Mouse (Mus musculus): ENCODE data around the gene Sntb2.

Sntb2 gene

DNA sequence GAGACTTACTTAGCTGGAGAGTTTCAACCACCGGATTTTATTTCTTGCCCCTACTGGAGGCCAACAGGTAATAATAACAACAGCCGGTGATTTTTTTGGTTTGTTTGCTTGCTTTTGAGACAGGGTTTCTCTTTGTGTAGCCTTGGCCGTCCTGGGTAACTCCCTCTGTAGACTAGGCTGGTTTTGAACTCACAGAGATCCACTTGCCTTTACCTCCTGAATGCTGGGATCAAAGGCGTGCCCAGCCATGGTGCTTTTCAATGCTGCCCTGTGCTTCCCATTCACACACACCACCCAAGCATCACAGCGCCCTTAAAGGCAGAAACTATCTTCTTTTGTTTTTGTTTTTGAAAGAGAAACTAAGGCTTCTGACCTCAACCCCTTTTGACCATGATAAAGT is 5.6 kb upstream of the Sntb2 start:
- WGBS = 73% methylated on average over 5 of the region's 5 CpGs

DNA sequence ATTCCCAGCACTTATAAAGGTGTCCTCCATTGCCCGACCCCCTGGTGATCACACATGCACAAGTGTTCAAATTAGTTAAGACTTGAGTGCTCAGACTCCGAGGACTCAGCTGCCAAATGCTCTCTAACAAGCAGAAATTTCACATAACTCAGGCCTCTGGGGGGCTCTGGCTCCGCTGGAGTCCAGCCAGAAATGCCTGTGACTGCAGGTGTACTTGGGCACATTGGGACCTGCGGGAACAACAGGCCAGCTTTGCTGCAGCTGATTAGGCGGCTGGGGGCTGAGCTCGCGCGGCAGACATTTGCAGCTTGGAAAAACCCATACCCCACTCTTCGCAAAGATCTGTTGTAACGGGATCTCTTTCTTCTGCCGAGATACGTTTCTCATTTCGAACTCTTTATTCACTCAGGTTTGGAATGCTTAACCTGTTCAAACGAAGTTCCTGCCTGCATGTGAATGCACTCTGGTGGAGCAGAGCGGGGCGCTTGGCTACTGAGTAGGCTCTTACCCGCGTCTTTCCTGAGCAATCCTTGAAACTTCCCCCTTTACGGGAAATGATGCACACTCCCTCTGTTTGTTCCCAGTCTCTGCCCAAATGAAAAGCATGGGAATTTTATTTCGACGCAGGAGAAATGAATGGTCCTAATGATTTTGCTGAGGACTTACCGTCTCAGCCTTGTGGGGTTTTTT is 3.0 kb upstream of the Sntb2 start:
- 18% methylated on average over 22 of the region's 22 CpGs for WGBS

DNA sequence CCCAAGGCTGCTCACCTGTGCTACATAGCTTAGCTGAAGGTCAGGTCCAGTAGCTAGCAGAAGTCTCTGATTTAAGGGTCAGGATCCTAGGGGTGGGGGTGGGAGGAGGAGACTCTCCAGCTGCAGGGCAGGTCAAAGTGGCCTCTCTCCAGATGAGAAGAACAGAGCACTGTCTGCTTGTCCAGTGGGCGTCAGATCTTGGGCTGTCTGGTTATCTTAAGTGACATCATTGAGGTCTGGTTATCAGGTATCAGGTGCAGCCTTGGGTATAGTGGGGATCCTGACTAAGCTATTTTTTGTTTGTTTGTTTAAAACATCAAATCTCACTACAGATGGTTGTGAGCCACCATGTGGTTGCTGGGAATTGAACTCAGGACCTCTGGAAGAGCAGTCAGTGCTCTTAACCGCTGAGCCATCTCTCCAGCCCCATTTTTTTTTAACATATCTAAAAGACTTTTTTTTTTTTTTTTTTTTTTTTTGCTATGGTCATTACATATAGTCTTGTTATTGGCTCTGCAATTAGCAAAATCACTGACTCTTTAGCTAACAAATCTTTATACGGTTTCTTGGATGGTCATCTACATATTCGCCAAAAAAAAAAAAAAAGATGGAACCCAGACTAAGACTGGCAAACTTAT is 1.9 kb upstream of the Sntb2 start:
- WGBS = 88% methylated on average over 4 of the region's 4 CpGs

DNA sequence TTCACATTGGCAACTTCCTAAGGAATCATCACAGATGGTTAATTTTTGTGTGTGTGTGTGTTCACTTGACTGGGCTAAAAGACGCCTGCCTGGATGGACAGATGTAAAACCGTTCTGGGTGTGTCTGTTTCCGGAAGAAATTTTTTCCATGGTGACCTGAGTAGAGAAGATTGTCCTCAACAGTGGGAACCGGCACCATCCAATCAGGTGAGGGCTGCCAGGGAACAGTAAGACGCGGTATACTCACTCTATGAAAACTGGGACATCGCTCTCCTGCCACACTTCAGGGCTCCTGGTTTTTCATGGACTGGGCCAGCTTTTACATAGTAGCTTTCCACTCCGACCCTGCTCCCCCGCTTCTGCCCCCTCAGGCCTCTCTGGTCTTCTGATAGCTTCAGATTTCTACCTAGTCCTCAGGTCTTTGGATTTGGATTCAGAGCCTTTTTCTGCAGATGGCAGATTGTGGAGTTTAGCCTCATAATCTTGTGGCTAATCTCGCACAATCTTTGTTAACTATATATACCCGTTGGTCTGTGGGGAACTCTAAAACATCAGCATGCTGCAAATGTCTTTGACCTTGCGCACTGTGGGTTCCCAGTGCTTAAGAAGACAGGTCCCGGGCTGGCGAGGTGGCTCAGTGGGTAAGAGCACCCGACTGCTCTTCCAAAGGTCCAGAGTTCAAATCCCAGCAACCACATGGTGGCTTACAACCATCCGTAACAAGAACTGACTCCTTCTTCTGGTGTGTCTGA is 1.1 kb upstream of the Sntb2 start:
- 87% methylated on average over 16 of the region's 16 CpGs for whole genome bisulfite sequencing

DNA sequence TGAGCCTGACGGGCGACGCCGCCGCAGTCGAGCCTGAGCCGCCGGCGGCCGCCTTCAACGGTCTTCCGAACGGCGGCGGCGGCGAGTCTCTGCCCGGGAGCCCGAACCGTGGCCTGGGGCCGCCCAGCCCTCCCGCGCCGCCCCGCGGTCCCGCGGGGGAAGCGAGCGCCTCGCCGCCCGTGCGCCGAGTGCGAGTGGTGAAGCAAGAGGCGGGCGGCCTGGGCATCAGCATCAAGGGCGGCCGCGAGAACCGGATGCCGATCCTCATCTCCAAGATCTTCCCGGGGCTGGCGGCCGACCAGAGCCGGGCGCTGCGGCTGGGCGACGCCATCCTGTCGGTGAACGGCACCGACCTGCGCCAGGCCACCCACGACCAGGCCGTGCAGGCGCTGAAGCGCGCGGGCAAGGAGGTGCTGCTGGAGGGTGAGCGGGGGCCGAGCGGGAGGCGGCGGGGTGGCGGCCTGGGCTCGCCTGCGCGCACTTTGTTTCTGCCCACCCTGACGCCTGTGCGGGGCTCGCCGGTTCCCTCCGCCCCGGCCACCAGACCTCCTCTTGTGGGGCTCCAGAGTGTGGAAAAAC is 438 bp downstream of the Sntb2 start:
- under 1% methylated on average over 74 of the region's 76 CpGs for WGBS

DNA sequence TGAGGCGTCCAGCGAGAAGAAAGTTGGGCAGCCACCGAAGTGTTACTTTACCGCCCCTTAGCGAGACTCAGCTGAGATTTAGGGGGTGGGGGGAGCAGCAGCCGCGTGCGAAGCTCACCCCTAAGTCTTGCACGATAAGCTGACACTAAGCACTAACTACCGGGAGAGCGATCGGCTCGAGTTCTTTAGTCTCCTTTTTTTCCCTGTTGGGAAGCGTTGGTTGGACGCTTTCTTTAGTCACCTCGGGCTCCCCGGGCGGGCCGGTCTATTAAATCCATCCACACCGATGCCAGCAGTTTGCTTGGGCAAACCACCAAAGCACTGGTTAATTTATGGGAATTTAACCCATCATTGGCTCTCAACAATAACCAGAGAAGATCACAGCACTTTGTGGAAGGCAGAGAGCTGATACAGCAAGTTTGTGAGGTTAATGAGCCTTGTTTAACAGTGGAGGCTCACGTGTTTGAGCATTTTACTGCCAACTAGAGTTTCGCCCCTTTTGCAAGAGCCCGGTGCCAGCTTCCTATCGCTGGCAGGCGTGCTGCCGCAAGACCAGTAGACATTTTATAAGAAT is 1.0 kb downstream of the Sntb2 start:
- 1% methylated on average over 26 of the region's 26 CpGs for WGBS

DNA sequence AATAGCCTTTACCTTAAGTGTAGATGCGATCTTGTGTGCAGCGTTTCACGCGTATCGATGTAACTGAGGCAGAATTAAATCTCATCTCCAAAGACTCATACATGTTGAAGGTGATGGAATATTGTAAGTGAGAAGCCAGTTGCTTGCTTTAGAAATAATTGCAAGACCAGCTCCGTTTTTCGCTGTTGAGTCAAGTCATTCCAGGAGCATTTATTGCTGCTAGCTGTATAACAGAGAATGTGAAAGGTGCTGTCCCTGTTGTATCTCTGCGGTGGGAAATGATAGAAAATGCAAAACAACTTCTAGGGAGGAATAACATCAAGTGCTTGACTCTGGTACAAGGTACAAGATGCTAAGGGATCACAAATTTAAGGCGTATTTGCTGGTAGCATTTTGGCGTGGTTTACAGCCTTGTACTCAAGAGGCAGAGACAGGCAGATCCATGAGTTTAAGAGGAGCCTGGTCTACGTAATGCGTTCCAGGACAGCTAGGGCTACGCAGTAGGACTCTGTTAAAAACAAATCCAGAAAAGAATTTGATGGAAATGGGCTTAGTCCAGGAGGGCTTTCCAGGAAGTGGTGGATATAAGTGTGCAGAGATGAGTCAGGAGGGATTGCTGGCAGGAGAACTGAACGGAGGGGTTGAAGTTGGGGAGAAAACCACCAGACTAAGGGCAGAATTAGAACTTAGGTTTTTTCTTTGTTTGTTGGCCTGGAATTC is 1.7 kb downstream of the Sntb2 start:
- 25% methylated on average over 14 of the region's 14 CpGs for WGBS

DNA sequence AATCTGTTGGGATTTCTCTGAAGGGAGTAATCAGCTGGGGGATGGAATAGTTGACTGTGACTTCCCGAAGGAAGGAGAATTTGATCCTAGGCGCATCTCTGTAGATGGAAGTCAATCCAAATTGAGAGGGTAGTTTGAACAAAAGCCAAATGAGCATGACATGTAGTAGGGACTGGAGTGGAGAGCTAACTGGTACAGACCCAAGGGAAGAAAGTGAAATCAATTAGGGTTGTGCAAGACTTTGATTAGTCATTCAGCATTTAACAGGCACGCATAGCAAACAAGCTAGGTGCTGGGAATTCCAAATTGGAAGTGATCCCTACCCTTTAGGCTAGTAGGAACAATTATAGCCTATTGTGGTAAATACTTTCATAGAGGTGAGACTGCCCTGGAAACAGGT is 6.3 kb downstream of the Sntb2 start:
- WGBS = 92% methylated on average over 3 of the region's 3 CpGs

DNA sequence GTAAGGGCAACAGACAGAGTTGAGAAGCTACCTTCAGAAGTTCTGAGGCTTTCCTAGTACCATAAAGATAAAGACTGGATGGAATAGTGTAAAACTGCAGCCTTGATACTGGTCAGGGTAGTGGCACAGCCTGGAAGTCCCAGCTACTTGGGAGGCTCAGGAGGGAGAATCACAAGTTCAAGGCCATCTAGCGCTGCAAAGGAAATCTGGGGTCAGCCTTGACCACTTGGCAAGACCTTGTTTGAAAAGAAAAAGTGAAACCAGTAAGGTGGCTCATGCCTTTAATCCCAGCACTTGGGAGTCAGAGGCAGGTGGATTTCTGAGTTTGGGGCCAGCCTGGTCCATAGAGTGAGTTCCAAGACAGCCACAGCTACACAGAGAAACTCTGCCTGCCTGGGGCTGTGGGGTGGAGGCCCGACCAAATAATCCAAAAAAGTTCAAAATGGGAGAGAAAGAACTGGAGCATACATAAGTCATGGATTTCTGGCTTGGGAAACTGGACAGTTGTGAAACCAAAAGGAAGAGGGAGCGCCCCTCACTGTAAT is 8.4 kb downstream of the Sntb2 start:
- 82% methylated on average over 3 of the region's 3 CpGs for WGBS

DNA sequence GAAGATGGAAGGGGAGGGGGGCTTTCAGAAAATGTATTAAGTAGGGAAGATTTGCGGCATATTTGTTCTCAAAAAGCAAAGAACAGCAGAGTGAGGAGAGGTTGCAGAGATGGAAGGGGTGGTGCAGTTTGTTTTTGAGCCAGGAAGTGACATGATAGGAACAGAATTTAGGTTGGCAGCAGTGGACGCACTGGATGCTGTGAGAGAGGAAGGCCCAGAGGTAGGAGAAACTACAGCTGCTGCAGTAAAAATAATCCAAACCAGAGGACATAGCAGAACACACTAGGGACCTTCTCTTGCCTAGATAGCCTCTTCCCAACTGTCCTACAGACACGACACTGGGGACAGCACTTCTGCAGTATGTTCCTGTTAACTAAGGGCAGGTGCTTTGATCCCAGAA is 9.2 kb downstream of the Sntb2 start:
- 48% methylated on average over 3 of the region's 3 CpGs for WGBS

DNA sequence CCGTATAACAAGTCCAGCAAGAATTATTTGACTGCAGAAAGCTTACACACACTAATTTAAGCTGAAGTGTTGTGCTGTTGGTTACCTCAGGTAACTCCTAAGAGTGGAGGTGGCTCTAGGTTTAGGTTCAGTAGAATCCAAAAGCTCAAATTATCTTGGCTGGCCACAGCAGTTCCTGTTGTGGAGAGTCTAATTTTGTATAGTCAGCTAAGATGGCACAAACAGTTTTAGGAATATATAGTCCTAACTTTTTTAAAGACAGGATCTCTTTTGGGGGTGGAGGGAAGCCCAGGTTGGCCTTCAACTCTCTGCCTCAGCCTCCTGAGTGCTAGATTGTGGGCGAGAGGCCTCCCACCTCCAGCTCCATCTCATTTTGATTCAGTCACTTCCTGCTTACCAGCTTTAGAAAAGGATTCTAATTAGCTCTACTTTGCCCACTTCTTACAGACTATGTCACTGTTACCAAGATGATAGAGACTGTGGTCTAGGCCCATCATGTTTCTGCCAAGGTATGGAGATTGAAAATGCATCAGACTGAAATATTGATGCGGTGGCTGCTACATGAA is 13.2 kb downstream of the Sntb2 start:
- 43% methylated on average over 3 of the region's 3 CpGs for WGBS

DNA sequence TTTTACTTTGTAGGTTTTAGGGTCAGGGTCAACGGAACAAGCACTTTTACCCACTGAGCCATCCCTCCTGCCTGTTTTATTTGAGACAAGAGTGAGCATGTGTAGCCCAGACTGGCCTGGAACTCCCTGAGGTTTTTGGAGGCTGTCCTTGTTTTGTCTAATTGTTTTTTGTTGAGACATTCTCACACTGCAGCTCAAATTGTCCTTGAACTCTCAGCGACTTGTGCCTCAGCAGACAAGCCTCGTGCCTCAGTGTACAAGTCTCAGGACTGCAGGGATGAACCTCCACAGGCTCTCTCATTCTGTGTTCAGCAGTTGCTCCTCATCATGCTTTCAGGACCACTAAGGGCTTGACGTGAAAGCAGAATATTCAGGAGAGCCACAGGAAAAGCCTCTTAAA is 16.2 kb downstream of the Sntb2 start:
- WGBS = 72% methylated on average over 4 of the region's 4 CpGs

DNA sequence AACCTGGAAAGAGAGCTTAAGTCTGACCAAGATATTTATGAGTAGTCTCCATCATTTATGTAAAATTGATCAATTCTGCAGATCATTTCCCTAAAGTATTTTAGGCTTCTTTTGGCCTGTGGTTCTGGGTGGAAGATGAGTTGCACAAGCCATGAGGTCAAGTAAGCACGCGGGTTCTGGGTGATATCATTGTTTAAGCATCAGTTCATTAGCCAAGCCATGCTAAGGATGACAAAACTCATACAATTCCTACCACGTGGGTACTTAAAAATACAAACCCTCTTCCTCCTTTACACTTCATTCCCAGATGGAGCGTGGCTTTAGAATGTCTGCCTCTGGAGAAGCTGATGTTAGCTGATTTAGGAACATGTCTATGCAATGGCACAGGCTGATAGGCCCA is 18.0 kb downstream of the Sntb2 start:
- WGBS = 80% methylated on average over 4 of the region's 4 CpGs

DNA sequence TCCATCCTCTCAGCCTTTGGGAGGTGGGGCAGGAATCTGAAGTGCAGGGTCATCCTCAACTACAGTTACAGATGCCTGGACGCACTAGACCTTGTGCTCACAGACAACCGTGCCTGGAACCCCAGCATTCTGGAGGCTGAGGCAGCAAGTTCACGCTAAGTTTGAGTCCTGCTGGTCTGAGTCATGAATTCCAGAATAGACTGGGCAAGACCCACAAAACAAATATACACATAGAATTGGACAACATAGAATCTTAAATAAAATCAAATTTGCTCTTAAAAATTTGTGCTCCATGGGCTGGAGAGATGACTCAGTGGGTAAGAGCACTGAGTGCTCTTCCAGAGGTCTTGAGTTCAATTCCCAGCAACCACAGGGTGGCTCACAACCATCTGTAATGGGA is 21.5 kb downstream of the Sntb2 start:
- 74% methylated on average over 3 of the region's 3 CpGs for WGBS

DNA sequence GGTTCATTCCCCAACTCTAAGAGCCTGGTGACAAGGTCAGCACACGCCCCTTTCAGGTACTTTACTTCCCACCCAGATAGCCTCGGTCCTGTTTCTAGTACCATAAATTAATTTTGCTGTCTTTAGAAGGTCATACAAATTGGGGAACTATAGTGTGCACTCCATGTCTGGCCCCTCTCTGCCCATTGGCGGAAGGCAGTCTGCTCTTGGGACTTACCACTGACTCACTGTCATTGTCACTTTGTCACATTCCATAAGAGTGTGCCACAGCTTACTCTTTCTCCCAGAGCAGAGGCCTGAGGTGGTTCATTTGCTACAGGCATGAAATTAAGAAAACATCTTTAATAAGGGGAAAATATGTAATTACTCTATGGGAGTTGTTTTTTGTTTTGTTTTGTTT is 22.7 kb downstream of the Sntb2 start:
- 92% methylated on average over 3 of the region's 3 CpGs for WGBS

DNA sequence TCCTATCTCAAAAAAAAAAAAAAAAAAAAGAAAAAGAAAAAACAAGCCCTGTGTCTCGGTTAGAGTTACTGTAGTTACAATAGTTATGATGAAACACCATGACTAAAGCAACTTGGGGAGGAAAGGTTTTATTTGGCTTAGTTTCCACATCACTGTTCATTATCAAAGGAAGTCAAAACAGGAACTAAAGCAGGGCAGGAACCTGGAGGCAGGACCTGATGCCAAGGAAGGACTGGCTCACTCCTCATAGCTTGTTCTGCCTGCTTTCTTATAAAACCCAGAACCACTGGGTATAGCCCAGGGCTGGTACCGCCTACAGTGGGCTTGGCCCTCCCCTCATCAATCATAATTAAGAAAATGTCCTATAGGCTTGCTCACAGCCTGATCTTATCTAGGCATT is 24.1 kb downstream of the Sntb2 start:
- WGBS = 87% methylated on average over 2 of the region's 2 CpGs

DNA sequence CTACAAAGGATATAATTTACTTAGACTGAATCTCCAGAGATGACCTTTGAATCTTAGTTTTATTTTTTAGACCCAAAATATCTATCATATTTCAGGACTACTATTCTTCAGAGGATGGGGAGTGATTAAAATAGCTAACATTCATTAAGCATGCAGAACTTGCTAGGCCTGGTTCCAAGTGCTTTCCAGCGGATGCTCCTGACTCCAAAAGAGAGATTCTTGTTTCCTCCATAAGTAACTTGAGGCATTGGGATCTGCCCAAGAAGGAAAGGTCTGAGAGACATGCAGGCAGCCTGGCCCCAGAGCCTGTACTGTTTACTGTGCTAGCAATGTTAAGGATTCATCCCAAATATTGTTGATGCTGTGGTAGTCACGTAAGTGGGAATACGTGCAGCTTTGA is 26.8 kb downstream of the Sntb2 start:
- 40% methylated on average over 3 of the region's 3 CpGs for WGBS

DNA sequence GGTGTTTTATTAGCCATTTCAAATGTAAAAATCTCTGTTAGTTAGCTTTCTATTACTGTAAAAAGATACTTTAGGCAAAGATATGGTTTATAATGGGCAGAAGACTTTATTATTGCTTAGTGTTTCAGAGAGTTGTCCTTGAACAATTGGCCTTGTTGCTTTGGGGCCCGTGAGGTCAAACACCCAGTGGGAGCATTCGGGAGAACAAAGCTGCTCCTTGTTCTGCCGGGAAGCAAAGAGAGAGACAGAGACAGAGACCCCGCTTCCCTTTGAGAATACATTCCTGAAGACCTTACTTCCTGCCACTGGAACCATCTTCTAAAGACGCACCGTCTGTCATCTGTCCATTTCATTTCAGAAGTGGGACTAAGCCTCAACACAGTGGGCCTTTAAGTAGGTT is 27.8 kb downstream of the Sntb2 start:
- 60% methylated on average over 6 of the region's 6 CpGs for WGBS

DNA sequence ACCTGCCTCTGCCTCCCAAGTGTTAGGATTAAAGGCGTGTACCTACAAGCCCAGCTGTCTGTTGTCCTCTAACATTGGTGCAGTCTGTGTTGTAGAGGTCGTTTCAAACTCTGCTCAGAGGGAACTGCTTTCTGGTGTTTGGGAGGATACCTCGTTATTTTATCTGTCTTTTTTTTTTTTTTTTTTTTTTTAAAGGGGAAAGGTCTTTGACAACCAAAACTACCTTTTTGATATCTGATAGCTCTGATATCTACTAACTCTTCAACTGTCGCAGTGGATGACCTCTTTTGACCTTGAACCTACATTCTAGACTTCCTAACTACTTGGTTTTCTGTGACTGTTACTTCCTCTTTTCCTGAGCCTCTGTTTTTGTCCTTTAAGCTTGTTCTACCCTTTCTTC is 29.0 kb downstream of the Sntb2 start:
- WGBS = 65% methylated on average over 4 of the region's 4 CpGs

DNA sequence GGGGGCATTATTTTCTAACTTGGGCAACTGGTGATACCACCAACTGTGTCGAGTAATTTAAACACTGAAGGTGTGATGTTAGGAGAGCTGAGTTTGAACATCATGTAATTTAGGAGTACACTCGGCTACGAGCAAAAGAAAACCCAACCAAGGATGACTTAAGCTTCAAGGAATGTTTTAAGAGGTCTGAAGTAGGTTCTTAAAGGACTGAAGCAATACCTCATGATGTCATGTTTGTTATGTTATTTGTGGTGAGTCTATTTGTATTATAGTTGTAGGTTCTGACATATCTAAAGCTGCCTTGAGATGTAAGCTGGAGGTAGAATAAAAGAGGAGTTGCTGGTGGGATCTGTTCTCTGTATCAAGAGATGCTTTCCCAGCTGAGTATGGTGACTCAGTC is 34.4 kb downstream of the Sntb2 start:
- 74% methylated on average over 3 of the region's 3 CpGs for WGBS

DNA sequence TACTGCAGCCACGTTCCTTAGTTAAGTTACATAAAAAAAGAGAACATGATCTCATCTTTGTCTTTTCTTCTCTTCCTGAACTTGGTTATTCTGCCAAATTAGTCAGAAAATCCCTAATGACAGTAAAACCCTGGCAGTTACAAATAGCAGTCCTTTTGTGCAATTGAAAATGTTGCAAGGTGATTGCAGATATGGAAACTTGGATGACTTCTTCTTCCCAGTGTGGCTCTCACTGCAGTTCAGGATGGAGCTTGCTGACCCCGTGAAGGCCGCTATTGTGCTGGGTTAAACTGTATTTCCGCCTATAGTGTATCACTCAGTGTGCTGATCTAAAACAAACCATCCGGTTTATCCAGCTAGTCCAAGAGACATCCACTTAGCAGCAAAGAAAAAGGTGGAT is 36.4 kb downstream of the Sntb2 start:
- whole genome bisulfite sequencing = 72% methylated on average over 5 of the region's 5 CpGs

Data from cerebral cortex, adult 2 months (tissue).